Mouse (Mus musculus): ENCODE measurements at regions not wholly inside any gene's neighbourhood (a gene's known extent, or its start where the extent isn't known, plus 50 kb on each side); places are given as distances from the start of the nearest gene placed in this dataset.
"Not testable (repeated sequence)": the region's sequence is repeated elsewhere in the genome, so short reads cannot be mapped to it uniquely, and the experiment has no call there.

- DNase-seq (ENCODE audit: low spot score in 2 of 2): not testable (repeated sequence)
Observed at GRCm38 (mm10) chr14:19217916-19218315, 200.8 kb downstream of the Gm21738 start.

GRCm38 (mm10) chr14:19208507-19208906, 210.2 kb downstream of the Gm21738 start:
- DNase-seq (ENCODE audit: low spot score in 2 of 2): no peak

- DNase-seq (ENCODE audit: low spot score in 2 of 2): not testable (repeated sequence)
Observed at GRCm38 (mm10) chr14:19180203-19180602, 238.5 kb downstream of the Gm21738 start.

- DNase-seq (ENCODE audit: low spot score in 2 of 2): not testable (repeated sequence)
Observed at GRCm38 (mm10) chr14:19178060-19178459, 240.7 kb downstream of the Gm21738 start.

- peak in 1 of 2 experiments; percentile 2 for DNase-seq (ENCODE audit: low spot score in 2 of 2)
Observed at GRCm38 (mm10) chr14:19175288-19175687, 243.4 kb downstream of the Gm21738 start.

GRCm38 (mm10) chr14:19170300-19171022, 248.3 kb downstream of the Gm21738 start:
- not testable (repeated sequence) for DNase-seq (ENCODE audit: low spot score in 2 of 2)

- DNase-seq (ENCODE audit: low spot score in 2 of 2): no peak
Observed at GRCm38 (mm10) chr14:19166821-19167220, 251.9 kb downstream of the Gm21738 start.

- not testable (repeated sequence) for DNase-seq (ENCODE audit: low spot score in 2 of 2)
Observed at GRCm38 (mm10) chr14:19139875-19140274, 245.8 kb upstream of the Ube2e2 start.

- no peak for DNase-seq (ENCODE audit: low spot score in 2 of 2)
Observed at GRCm38 (mm10) chr14:19131532-19131931, 237.5 kb upstream of the Ube2e2 start.

All from layer of hippocampus, adult 8-10 months (tissue).